Mouse (Mus musculus) megakaryocyte, embryonic 14.5 days (primary cell): ENCODE measurements around the gene Thap3. TPM values are rescaled to one million over a fixed set of nuclear protein-coding genes. Genes with fewer than 3 reads are reported as not detected.
A peak's percentile ranks its signal among the peaks of the same experiment; 100 is the strongest.

Experiments used
- H3K27me3 ChIP-seq: replicated peaks from 2 replicates; pipeline ENCODE3; 2012; ENCODE audit warnings: inconsistent platforms
- H3K36me3 ChIP-seq: replicated peaks from 2 replicates; pipeline ENCODE3; 2012; ENCODE audit warnings: low read length, inconsistent platforms, mixed read lengths
- H3K4me1 ChIP-seq: 2 replicates; pipeline ENCODE4 v1.6.1; 2012; ENCODE audit warnings: inconsistent platforms
- H3K4me3 ChIP-seq: replicated peaks from 2 replicates; pipeline ENCODE3; 2012; ENCODE audit warnings: moderate library complexity, mild to moderate bottlenecking, inconsistent platforms
- H3K9me3 ChIP-seq: 2 replicates; pipeline ENCODE4 v1.6.1; 2012; ENCODE audit warnings: inconsistent platforms
- FLI1 ChIP-seq: IDR thresholded peaks from 2 replicates; pipeline ENCODE4 v1.6.1; 2012; ENCODE audit warnings: low read length, inconsistent platforms, mixed read lengths
- GATA1 ChIP-seq: IDR thresholded peaks from 3 replicates; pipeline ENCODE4 v1.6.1; 2012; ENCODE audit warnings: mixed read lengths, low read length, inconsistent platforms, borderline replicate concordance
- polyA plus RNA-seq: library from polyadenylated mRNA; stranded (reverse); fragments of >175 nt; gene quantifications from 2 replicates; pipeline ENCODE4 v1.2.3, GENCODE M21; 2012; ENCODE audit warnings: low replicate concordance; ENCODE audit not compliant: insufficient read depth

The Thap3 gene
- polyA plus RNA-seq, 1 experiment = 27.3 TPM

DNA sequence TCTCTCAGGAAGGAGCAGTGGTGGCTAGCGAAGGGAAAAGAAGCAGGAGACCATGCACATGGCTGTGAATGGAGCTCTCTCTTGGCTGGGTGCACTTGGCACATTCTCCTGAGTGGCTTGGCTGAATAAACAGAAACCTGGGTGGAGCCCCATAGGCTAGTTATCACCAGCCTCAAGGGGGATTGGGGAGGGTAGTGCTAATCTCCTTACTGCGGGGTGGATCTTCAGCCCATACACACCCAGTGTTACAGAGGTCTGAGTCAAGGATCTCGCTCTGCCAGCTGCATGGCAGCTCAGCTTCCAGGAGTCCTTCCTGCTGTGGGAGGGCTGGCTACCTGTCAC is 28.3 kb downstream of the Thap3 start:
- TF ChIP-seq FLI1 (no peak), GATA1 (no peak; the same call in 2 of the 3 replicates)
- Histone ChIP-seq H3K36me3 (peaks cover 83% of the 10 kb centered on the region), H3K9me3 (peaks cover 6% of the 10 kb centered on the region; the same call in 1 of the 2 replicates), H3K4me1 (peaks cover 78% of the 10 kb centered on the region), H3K27me3 (no peaks in the 10 kb centered on the region), H3K4me3 (peak overlapping the region; percentile 81)

DNA sequence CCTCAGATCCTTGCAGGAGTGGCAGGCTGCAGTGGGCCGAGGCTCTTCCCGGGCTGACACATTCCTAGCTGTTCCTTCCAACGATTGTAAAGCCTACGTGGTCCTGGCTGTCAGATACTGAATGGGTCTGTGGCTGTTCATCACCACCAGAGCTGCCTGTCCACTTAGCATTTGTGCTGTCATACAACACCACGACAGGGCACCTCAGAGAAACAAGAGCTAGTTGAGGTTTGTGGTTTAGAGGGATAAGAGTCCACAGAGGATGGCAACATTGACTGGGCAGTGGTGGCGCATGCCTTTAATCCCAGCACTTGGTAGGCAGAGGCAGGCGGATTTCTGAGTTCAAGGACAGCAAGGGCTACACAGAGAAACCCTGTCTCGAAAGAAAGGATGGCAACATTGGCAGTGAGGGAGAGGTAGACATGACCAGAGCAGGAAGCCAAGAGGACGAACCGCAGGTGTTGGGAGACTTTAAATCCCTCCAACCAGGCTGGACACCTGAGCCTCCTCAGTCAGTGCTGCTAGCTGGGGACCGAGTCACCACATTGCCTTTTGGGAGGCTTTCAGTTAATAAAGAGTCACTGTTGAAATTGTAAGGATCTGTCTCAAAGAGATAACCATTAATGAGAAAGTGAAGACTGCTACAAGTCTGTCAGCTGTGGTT is 28.8 kb downstream of the Thap3 start:
- no peaks in the 10 kb centered on the region for H3K27me3 ChIP-seq
- peaks cover 6% of the 10 kb centered on the region; the same call in 1 of the 2 replicates for H3K9me3 ChIP-seq
- peaks cover 81% of the 10 kb centered on the region for H3K36me3 ChIP-seq
- peak overlapping the region; percentile 81 for H3K4me3 ChIP-seq
- TF ChIP-seq FLI1 = no peak
- TF ChIP-seq GATA1 = no peak
- peaks cover 78% of the 10 kb centered on the region for H3K4me1 ChIP-seq

DNA sequence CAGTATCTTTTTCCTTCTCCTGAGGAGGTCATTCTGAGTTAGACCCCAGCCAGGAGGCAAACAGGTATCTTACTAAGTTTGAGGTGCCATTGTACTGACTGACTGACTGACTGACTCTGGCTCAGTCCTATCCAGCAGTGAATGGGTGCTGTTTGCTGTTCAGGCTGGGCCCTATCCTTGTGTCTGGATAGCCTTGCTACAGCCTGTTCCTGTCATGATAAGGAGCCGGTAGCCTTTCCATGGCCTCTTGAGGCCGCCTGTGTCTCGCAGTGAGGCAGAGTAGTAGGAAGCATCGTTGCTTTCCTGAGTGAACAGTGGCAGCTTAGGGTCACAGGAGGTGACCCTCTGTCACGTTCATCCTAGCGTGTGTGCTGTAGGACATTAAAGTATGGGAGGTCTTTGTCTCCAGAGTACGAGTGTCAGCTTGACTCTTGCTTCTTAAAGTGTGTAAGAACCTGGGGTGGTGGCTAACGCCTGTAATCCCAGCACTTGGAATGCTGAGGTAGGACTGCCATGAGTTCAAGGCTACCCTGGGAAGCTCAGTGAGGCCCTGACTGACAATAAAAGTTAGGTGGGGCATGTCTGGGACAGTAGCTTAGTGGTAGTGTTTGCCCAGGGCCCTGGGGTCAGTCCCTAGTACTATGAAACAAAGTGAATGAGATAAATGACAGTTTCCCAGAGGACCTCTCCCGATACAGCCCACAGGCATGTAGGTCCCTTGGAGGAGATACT is 31.0 kb downstream of the Thap3 start:
- H3K9me3 ChIP-seq = no peaks in the 10 kb centered on the region
- no peaks in the 10 kb centered on the region for H3K27me3 ChIP-seq
- no peak overlapping the region for H3K4me3 ChIP-seq
- no peak for TF ChIP-seq FLI1
- no peak for TF ChIP-seq GATA1
- H3K4me1 ChIP-seq = peaks cover 70% of the 10 kb centered on the region
- H3K36me3 ChIP-seq = peaks cover 82% of the 10 kb centered on the region

DNA sequence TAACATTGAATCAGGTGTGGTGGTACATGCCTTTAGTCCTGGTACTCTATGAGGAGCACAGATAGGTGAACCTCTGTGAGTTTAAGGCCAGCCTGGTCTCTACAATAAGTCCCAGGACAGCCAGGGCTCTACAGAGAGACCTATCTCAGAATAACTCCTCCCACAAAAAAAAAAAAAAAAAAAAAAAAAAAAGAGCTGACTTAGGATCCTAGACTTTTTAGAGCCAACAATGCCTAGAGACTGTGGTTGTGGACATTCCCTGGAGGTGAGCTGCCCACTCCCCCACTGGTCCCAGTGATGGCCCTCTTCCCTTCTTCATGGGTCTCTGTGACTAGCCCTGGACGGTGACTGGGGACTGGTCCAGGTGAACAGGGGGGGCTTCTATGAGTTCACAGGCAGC is 33.0 kb downstream of the Thap3 start:
- Histone ChIP-seq H3K9me3 (no peaks in the 10 kb centered on the region), H3K36me3 (peaks cover 85% of the 10 kb centered on the region), H3K4me3 (no peak overlapping the region), H3K4me1 (peaks cover 57% of the 10 kb centered on the region), H3K27me3 (no peaks in the 10 kb centered on the region)
- TF ChIP-seq FLI1 = no peak
- TF ChIP-seq GATA1 = no peak

DNA sequence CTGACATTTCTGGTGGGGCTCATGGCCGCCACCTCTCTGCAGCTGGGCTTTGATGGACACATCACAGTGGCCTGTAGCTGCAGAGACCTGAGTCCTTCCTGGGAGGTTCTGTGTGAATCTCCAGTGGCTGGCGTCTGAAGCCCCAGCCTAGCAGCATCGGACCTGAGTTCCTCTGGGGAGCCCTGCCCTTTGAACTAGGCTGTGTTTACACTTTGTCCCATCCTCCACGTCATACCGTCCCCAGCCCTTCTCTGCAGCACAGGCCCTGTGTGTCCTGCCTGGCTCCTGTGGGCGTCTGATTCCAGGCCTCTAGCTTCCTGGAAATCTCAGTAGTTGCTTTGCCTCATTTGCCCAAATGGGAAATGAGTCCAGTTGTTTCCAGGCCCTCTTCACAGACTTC is 35.6 kb downstream of the Thap3 start:
- peaks cover 51% of the 10 kb centered on the region for H3K4me1 ChIP-seq
- H3K9me3 ChIP-seq = no peaks in the 10 kb centered on the region
- H3K36me3 ChIP-seq = peaks cover 90% of the 10 kb centered on the region
- no peak overlapping the region for H3K4me3 ChIP-seq
- no peaks in the 10 kb centered on the region for H3K27me3 ChIP-seq
- TF ChIP-seq GATA1 = no peak
- TF ChIP-seq FLI1 = no peak

DNA sequence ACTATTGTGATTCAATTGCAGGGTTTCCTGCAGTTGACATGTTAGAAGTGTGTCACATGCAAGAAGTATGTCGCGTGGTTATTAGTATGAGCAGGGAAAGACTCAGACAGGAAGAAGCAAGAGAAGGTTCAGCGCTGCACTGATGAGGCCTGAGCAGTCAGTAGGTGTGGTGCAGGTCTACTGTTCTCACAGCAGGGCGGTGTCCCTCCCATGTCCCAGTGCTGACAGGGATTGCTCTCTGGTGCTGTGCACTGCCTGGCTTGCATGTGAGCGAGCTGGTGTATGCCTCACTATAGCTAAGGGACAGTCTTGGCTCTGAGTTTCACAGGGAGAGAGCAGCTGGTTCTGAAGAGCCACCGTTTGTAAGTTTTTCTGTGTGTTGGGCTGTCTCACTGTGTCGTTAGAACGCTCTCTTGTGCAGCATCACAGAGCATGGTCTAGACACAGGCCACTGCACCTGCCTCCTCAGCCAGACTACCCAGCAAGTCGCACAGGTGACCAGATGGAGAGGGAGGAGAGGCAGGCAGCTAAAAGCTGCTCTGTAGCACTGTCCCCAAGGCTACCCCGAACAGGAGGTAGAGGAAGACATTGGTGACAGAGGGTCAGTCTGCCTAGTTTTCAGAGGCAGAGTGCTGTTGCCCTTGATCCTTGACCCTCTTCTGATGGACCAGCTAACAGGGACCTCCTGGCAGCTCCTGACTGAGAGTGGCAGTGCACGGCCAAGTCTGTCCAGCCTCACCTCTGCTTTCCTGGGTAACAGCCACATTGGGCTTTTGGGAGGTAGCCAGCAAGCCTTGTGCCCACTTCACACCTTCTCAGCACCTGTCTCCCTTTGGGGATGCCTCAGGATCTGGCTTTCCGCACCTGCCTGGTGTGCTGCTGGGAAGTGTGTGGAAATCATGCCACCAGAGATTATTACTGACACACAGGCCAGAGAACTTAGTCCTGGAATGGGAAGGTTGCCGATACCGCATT is 40.0 kb downstream of the Thap3 start:
- H3K4me1 ChIP-seq = peaks cover 46% of the 10 kb centered on the region
- no peaks in the 10 kb centered on the region for H3K9me3 ChIP-seq
- H3K36me3 ChIP-seq = peaks cover 78% of the 10 kb centered on the region
- no peak for TF ChIP-seq FLI1
- no peak for TF ChIP-seq GATA1
- no peaks in the 10 kb centered on the region for H3K27me3 ChIP-seq
- H3K4me3 ChIP-seq = no peak overlapping the region

DNA sequence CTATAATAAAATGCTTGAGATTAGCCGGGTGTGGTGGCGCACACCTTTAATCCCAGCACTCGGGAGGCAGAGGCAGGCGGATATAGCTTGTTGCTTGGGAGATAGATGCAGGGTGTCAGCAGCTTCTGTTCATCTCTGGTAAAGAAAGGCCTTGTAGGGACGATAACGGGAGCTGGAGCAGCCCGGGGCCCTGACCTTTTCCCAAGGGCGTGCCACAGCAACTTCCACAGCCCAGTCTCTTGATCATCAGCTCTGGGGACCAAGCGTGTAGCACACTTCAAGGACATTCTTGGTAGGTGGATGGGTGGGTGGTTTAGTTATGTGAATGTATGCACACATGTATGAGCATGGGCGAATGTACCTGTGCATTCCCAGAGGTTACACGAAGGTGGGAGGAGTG is 42.6 kb downstream of the Thap3 start:
- Histone ChIP-seq H3K27me3 (no peaks in the 10 kb centered on the region), H3K4me3 (no peak overlapping the region), H3K9me3 (no peaks in the 10 kb centered on the region), H3K4me1 (peaks cover 48% of the 10 kb centered on the region), H3K36me3 (peaks cover 58% of the 10 kb centered on the region)
- TF ChIP-seq GATA1 (no peak), FLI1 (no peak)

DNA sequence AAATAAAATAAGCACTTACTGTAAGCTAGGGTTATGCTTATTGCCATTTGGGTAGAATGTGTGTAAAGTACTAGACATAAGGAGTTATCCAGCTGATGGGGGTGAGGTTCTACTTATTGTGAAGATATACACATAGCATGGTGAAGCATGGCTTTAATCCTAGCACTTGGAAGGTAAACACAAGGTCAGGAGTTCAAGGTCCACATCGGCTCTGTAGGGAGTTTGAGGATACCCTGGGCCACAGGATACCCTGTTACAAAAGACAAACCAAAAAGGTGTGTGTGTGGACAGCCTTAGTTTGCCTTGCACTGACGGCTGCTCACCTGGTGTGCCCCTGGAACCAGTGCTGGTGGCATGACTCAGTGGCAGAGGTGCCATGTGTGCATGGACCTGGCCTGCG is 50.7 kb downstream of the Thap3 start:
- H3K4me1 ChIP-seq = peaks cover 57% of the 10 kb centered on the region
- H3K36me3 ChIP-seq = peaks cover 43% of the 10 kb centered on the region
- no peaks in the 10 kb centered on the region for H3K9me3 ChIP-seq

DNA sequence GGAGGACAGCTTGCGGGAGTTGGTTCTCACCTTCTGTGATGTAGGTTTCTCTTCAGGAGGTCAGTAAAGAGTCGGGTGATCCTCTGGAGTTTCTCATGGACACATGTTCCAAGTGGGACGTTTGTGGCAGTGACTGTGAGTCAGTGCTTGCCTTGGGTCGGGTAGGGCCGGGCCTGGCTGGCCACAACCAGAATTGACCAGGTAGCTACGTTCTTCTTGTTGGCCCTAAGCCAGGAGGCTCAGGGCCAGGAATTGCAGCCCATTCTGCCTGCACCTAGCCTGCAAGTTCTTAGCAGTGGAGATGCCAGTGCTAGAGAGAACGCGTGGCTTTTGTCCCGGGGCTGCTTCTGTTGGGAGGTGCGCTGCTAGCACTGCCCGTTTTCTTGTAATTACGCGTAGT is 51.4 kb downstream of the Thap3 start:
- TF ChIP-seq FLI1 = no peak
- no peak for TF ChIP-seq GATA1
- Histone ChIP-seq H3K9me3 (no peaks in the 10 kb centered on the region), H3K4me1 (peaks cover 62% of the 10 kb centered on the region), H3K36me3 (peaks cover 43% of the 10 kb centered on the region), H3K4me3 (no peak overlapping the region), H3K27me3 (no peaks in the 10 kb centered on the region)

More for the DNA sequence above, 50.7 kb downstream of the Thap3 start:
- H3K27me3 ChIP-seq = no peaks in the 10 kb centered on the region
- TF ChIP-seq FLI1 (no peak), GATA1 (no peak)
- H3K4me3 ChIP-seq = peak overlapping the region; percentile 59

DNA sequence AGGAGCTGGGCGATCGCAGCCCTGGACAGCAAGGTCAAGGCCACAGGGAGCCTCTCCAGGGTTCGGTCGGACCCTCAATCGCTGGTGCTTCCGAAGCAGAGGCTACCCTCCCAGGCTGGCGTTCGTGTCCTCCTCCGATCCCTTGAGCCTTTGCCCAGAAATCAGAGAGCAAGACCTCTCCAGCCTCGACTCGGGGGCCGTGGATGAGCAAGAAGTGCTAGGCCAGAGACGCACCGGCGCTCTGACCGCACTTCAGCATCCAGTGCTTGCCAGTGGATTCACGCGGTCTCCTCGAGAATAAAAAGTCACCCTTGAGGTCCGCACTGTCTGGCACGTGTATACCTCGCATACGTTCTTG is 54.6 kb downstream of the Thap3 start:
- Histone ChIP-seq H3K4me3 (peak overlapping the region; percentile 100), H3K9me3 (peaks cover 3% of the 10 kb centered on the region; the same call in 1 of the 2 replicates), H3K4me1 (peaks cover 49% of the 10 kb centered on the region), H3K27me3 (no peaks in the 10 kb centered on the region), H3K36me3 (peaks cover 27% of the 10 kb centered on the region)
- TF ChIP-seq GATA1 = no peak
- TF ChIP-seq FLI1 = no peak
